Mouse (Mus musculus) cerebellum, adult 2 months (tissue): ENCODE measurements around the gene Cdkn2c.

ENCODE experiments used
- CTCF ChIP-seq: fragments of 200-500 bp; IDR thresholded peaks from 2 replicates; pipeline ENCODE4 v1.5.1; 2011; ENCODE audit warnings: low read depth, mild to moderate bottlenecking, control low read depth, low read length, moderate library complexity, borderline replicate concordance; ENCODE audit not compliant: insufficient read depth
- POLR2A ChIP-seq: fragments of 200-500 bp; IDR thresholded peaks from 2 replicates; pipeline ENCODE4 v1.6.1; 2011; ENCODE audit warnings: low read length, control low read depth, borderline replicate concordance; ENCODE audit not compliant: insufficient read depth

DNA sequence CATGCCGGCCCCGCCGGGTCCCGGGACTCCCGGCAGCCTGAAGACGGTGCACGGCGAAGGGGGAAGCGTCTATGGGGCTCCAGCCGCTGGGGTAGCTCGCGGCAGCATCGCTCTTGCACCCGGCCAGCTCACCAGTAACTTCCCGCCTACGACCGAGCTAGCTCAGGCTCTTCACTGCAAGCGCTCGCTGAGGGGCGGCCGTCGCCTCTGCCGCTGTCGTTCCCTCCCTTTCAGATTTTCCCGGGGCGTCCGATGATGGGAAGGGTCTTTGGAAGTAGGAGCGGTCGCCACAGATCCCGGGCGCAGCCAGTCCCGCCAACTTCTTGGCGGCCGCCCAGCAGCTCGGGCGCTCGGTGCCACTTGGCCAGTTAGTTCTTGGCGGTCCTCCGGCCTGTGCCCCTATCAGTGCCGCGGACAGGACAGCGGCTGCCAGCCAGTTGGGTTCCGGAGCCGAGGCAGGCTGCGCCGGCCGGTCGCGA, 968 bp downstream of the Cdkn2c start:
- TF ChIP-seq POLR2A, result no peak
- TF ChIP-seq CTCF, result no peak
